Mouse (Mus musculus) ovary, postnatal 10 days (tissue): ENCODE data around the gene Myo16.

ENCODE experiments used
- DNase-seq: peaks from one replicate; pipeline ENCODE4 v3.0.0; 2022; ENCODE audit warnings: low spot score

Myo16 gene

DNA sequence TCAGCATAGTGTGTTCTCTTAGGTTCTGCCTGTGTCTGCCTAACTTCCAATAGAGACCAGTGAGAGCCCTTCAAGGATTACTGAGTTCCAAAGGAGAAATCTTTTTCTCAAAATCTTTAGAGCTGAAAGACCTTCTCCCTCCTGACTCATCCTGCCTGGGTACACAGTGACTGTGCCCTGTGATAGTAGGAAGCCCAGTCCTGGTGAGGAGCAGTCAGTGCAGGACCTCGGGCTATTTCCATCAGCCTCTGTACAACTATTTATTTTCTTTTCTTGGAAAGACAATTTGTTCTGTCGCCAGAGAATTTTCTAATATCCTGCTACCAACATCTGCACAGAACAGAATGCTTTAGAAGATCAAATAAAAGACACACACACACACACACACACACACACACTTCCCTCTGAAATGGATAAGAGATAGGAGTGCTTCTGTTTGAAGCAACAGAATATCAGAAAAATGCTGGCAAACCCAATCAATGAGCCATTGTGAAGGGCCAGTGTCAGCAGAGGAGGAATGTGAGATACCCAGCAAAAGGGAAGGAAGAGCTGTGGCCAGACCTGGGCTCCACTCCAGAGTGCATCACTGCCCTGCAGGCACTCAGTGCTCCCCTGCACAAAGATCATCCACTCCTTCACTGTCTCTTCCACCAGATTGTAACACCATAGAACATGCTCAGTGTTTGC, 518.3 kb downstream of the Myo16 start:
- no peak for DNase-seq

DNA sequence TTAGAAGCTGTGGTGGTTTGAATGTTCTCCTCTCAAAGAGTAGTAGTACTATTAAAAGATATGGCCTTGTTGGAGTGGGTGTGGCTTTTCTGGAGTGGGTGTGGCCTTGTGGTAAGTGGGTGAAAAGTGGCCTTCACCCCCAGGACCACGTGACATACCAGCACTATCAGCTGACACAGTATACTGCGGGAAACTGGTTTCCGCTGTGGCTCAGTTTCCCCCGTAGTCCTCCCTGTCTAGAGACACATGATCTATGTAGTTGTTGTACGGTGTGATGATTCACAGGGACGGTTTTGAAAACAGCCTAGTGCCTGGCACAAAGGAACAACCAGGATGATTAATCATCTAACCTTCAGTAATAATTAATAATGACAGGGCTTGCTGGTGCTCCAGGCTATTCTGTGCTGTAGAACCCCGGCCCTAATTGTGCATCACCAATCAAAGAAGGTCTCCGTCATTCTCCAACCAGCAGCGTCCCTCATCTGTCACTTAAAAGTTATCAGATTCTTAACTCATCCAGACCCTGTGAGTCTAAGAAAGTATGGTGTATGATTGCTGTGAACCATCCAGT, 524.2 kb downstream of the Myo16 start:
- DNase-seq = no peak

DNA sequence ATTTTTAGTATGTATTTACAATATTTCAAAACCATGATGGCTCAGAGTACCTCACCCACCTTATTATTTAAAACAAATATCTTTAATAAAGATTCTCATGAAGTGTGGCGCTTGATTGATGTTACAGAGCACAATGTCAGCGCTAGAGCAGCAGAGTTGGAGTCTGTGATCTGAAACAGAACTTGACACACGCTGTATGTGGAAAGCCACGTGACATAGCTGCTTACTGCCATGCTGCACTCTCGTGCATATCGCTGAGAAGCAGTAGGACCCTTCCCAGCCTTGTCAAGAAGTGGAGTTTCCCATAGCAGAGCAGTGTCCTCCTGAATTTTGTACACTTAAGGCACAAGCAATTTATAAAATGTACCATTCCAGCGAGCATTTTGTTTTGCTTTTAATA, 528.2 kb downstream of the Myo16 start:
- no peak for DNase-seq

DNA sequence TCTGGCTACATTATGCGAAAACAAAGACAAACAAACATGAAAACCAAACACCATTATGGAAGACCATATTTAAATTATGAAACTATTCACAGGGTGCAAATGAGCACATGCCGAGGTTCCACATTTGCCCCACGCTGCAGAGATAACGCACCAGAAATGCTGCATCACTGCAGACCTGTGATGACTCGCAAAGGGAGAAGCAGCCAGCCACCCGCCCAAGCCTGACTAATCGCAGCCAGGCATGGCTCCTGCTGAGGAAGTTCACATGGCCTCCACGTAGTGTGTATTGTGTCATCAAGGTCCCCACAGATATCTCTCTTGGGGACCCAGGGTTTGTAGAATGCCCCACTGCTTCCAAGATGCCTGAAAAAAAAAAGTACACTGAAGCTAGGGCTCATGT, 529.4 kb downstream of the Myo16 start:
- no peak for DNase-seq
